Mouse (Mus musculus) gastrocnemius, postnatal 4 days (tissue): Measurements from ENCODE around the gene Agtrap. TPM values are rescaled to one million over a fixed set of nuclear protein-coding genes. Genes with fewer than 3 reads are reported as not detected.
A peak's percentile ranks its signal among the peaks of the same experiment; 100 is the strongest.

Experiments
- DNase-seq, 2 experiments: peaks; one replicate each; pipeline ENCODE4 v3.0.0; 2021 to 2022; ENCODE audit warnings: low spot score in 2 of 2, mixed read lengths in 2 of 2
- total RNA-seq, 2 experiments: library from RNA; stranded (reverse); gene quantifications; 2 replicates each; pipeline ENCODE4 v1.2.3; 2021

Gene Agtrap
- total RNA-seq, 2 experiments from 2014 or later, result 20.5 to 22.7 TPM

GRCm38 (mm10) chr4:148107621-148108291 is 19.9 kb upstream of the Agtrap start:
- no peak for DNase-seq

GRCm38 (mm10) chr4:148104146-148104545 is 16.3 kb upstream of the Agtrap start:
- no peak for DNase-seq

DNA sequence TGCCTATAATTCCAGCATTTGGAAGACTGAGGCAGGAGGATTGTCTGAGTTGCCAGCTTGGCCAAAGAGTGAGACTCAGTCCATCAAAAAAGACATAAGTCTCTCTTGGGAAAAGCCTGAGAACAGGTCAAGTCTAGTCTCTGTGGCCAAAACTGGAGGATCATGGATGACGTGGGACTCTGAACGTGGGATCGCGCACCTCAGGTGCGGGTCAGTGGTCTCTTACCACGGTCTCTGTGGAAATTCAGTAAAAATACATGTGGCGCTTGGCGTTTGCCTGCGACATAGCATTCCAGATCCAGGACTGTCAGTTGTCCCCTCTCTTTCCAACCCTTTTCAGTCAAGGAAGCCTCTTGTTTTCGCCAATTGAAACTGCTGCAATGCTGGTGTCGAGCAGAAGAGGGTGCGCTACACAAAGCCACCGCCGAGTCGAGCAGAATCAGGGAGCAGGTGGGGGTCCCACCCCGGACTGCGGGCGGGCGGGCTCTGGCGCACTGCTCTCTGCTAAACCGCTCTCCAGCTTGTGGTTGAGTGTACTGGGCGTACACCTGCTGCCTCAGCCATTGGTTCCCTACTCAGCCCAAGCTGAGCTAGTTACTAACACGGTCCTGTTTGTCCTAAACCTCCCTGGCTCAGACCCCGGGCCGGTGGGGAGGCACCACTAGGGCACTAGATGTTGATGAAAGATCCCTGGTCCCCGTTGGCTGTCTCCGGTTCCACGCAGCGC is 14.1 kb upstream of the Agtrap start:
- peak in 1 of 2 experiments; percentile 53 for DNase-seq

DNA sequence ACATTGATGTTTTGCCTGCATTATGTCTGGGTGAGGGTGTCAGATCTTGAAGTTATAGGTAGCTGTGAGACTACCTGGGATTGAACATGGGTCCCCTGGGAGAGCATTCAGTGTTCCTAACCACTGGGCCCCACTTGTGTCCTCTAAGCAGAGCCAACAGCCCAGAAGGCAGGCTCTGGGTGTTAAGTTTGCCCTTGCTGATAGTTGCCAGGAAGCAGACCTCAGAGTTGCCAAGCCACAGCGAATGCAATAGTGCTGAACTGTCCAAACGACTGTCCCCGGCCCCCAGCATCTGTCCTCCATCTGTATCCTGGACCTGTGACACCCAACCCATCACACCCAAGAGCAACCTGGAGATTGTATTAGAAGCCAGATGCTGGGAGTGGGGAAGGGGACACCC is 10.8 kb upstream of the Agtrap start:
- no peak for DNase-seq

DNA sequence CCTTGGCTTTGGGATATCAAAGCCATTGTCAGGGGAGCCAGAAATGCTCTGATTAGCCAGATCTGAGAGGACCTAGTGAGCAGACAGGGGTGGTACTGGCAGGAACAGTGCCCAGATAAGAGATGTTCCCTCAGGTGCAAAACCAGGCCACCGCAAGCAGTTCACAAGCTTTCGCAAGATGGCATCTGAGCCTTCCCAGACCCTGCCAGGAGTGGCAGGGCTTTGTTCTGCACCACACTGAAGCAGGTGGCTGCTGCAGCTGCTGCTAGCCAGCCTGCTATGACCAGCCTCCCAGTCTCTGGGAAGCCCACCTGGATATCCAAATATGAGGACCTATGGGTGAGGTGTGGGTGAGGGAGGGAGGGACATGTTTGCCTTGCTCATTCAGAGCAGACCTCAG is 10.1 kb upstream of the Agtrap start:
- DNase-seq, result no peak

- no peak for DNase-seq
Measured at GRCm38 (mm10) chr4:148095081-148095480, 7.2 kb upstream of the Agtrap start.

DNA sequence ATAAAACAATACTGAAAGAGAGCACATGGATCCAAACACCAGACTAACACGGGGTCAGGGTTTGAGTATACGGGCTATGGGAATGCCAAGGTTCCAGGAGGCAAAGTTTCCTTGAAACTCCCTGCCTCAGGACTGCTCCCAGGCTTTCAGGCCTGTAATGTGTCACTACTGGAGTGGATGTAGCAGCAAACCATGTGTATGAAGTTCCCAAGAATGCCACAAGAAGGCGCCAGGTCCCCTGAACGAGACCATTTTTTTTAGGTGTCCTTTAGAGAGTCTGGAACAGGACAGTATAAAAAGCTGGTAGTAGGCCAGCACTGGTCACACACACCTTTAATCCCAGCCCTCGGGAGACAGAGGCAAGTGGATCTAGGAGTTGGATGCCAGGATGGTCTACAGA is 6.3 kb upstream of the Agtrap start:
- DNase-seq, result no peak

DNA sequence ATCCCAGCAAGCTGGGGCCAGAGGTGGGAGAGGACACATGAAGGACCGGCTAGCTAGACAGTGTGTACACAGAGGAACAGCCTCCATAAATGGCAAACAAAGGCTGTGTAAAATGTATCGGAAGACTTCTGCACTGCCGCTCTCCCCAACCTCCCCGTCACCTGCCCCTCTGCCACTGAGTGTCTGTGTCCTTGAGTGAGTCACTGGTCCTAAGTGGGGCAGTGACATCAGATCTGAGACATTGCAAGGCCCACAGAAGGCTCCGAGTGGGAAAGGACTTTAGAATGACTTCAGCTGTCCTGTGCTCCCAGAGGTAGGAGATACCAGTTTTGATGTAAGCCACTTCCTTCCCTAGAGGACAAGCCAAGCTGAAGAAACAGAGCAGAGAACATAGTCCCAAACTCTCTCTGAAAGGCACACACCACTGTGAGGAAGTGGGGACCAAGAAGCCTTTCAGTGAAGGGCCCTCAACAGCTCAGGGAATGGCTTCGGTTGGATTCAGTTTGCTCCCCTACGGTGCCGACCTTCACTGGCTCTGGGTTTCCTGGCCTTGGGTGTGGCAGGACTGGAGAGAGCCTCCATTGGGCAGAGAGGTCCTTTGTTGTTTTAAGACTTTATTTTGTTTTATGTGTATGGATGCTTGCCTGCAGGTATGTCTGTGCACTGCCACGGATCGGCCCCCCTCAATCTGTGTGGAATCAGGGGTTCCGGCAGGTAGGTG is 4.9 kb upstream of the Agtrap start:
- no peak for DNase-seq

GRCm38 (mm10) chr4:148091181-148091580 is 3.4 kb upstream of the Agtrap start:
- DNase-seq, result no peak

DNA sequence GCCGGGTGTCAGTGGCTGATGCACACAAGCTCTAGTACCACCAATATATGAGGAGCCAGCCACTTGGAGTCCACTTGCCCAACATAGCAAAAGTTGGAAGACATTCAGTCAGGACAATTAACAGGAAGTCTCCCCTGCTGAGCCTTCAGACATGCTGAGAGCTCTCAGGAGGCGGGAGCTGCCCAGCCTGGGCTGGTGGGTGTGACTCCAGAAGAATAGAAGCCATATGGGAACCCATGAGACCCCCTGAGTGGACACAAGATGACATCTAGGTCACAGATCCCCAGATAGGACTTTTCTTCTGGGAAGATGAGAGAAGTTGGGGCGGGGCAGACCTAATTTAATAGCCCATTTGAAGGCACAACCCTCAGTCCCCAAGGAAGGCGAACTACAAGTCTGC is 1.3 kb upstream of the Agtrap start:
- no peak for DNase-seq

- peak in 1 of 2 experiments; percentile 49 for DNase-seq
Measured at GRCm38 (mm10) chr4:148087091-148087906, 532 bp downstream of the Agtrap start.

DNA sequence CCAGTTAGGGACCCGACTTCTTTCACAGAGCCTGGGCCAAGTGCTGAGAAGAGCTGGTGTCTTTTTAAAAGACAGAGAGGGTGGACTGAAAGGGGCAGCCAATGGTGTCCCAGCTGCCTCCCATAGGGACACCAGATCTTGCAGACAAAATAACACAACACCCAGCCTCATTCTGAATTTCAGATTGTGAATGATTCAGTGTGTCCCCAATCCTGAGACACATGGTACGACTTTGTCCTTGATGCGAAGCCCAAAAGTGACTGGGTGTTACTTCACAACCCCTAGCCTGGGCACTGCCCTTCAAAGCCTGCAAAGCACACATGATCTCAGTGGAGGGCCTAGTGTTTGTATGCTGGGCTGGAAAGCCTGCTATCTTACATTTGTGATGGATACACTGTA is 1.9 kb downstream of the Agtrap start:
- DNase-seq, result no peak

DNA sequence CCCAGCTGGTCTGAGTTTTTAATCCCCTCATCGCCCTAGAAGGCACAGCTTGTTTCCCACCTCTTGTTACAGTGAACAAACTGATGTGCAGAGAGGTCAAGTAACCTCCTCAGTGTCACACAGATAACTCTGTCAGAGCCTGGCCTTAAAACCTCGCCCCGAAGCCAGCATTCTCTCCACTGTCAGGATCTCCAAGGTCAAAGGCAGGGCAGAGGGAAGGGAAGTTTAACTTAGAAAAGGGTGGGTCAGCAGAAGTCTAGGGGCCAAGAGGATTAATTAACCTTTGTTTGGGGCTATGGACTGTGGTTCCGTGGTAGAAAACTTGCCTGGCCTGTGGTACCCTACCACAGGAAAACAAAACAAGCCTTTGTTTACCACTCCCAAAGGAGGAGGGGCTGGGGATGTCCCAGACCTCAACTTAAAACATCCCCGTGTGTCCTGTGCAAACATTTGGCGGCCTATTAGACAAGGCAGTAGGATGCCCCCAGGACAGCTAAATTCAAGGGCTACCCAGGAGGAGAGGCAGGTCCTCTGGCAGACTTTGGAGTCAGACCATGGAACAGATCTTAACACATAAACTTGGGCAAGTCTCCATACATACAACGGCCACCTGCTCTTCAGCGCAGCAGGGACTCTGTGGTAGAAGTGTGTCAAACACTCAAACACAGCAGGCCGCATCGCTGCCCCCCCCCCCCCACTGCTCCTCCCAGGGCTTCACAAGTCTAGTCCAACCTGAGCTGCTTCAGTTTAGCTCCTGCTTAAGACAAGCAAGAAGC is 2.5 kb downstream of the Agtrap start:
- no peak for DNase-seq

GRCm38 (mm10) chr4:148084261-148084714 is 3.5 kb downstream of the Agtrap start:
- DNase-seq, result peak in 1 of 2 experiments; percentile 62

GRCm38 (mm10) chr4:148083176-148083899 is 4.5 kb downstream of the Agtrap start:
- DNase-seq, result peak in 1 of 2 experiments; percentile 47

GRCm38 (mm10) chr4:148082257-148083044 is 5.4 kb downstream of the Agtrap start:
- peak in 1 of 2 experiments; percentile 61 for DNase-seq

DNA sequence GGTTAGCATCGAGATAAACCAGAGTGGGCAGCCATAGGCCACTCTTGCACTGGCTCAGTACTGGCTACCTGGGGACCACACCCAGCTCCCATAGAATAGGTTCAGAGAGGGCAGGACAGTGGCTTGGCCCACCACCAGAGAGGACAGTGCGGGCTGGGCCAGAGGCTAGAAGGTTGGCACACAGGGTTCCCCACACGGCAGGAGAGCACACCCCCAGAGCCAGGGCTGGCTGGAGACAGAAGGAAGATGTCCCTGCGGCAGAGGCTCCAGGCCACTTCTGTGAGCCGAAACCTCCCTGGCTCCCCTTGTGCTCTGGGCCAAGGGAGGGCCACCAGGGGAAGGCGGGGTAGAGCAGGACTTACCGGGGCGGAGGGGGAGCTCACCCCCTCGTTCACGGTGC is 6.6 kb downstream of the Agtrap start:
- DNase-seq, result no peak

DNA sequence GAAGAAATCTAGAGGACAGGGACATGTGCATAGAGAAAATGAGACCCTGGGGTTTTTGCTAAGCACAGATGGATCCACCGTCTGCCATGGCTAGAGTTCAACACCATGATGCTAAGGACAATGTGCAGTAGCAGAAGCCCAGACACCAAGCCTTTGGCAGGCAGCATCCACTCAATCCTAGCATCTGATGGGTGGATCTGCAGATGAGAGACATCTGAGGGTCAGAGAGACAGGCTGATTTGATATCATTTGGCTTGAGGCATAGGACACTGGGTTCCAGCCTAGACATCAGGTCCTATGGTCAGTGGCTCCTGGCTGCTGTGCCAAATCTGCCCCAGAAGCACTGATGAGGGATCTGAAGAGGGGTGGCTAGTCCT is 7.2 kb downstream of the Agtrap start:
- no peak for DNase-seq
